ENCODE assay signal across 8 mouse cellular contexts in genomic region chr16:10664921-10665894, GRCm38 (mm10).
DNase-seq lines count a peak whose midpoint lies in the region; ATAC-seq and TF ChIP-seq lines count a peak whose summit lies in the region.

No protein-coding gene starts in this region.

- peak; percentile 57 to 97; a peak in 3 of 4 replicates for TF ChIP-seq CTCF in CH12.LX (conservative IDR thresholded peaks at IDR 0.05 in 1 of 2, IDR thresholded peaks at IDR 0.05 in 1 of 2; ENCODE audit: low read depth in 2 of 2, low read length in 2 of 2)
- TF ChIP-seq CTCF in hindbrain, postnatal 0 days (IDR thresholded peaks at IDR 0.05; ENCODE audit: low read depth), result peak; percentile 68
- 0 out of 2 replicates have a peak, but pooled peaks have one; percentile 35 for TF ChIP-seq CTCF in olfactory bulb, adult 2 months (IDR thresholded peaks at IDR 0.05; ENCODE audit: insufficient read depth, low read depth, low read length)

- TF ChIP-seq RAD21 in CH12.LX (IDR thresholded peaks at IDR 0.05; ENCODE audit: low read depth, low read length), result peak; percentile 99

- dilution Hi-C loops in CH12.LX (cut with MboI; ENCODE audit: extremely low pct_ligation_motif_present, extremely low pct_unique_long_range_greater_than_20kb, low sequenced_read_pairs), result no loop called here

- no peak overlapping the region for H3K4me3 ChIP-seq in CH12.LX (replicated peaks in 1 of 3; ENCODE audit: low read depth in 2 of 3, low read length in 2 of 3, poor library complexity in 1 of 3)
- H3K4me3 ChIP-seq in embryonic facial prominence, embryonic 14.5 days (ENCODE audit: low read depth, low read length), result no peak overlapping the region
- no peak overlapping the region for H3K4me3 ChIP-seq in hindbrain, postnatal 0 days (ENCODE audit: low read length)
- H3K4me3 ChIP-seq in liver, embryonic 15.5 days (replicated peaks), result no peak overlapping the region
- H3K4me3 ChIP-seq in olfactory bulb, adult 2 months (ENCODE audit: insufficient read depth, low read depth, low read length), result no peak overlapping the region

- H3K4me2 ChIP-seq in CH12.LX (ENCODE audit: insufficient read depth, low read depth, poor library complexity, severe bottlenecking), result no peak overlapping the region
- H3K4me2 ChIP-seq in embryonic facial prominence, embryonic 14.5 days (ENCODE audit: low read depth, low read length), result no peak overlapping the region
- no peak overlapping the region for H3K4me2 ChIP-seq in hindbrain, postnatal 0 days (ENCODE audit: low read depth, low read length)
- H3K4me2 ChIP-seq in liver, embryonic 15.5 days, result no peak overlapping the region

- no peaks in the 10 kb centered on the region for H3K79me2 ChIP-seq in CH12.LX (replicated peaks; ENCODE audit: control insufficient read depth, extremely low read depth, insufficient read depth, poor library complexity, severe bottlenecking)

- H3K4me1 ChIP-seq in CH12.LX (ENCODE audit: control insufficient read depth in 1 of 2, insufficient read depth in 2 of 2), result peaks cover 33 to 72% of the 10 kb centered on the region in 2 experiments
- peaks cover 13% of the 10 kb centered on the region; the same call in 1 of the 2 replicates for H3K4me1 ChIP-seq in embryonic facial prominence, embryonic 14.5 days (ENCODE audit: control insufficient read depth, insufficient read depth, low read length)
- peaks cover 11% of the 10 kb centered on the region; the same call in 1 of the 2 replicates for H3K4me1 ChIP-seq in hindbrain, postnatal 0 days (ENCODE audit: insufficient read depth, low read length)
- H3K4me1 ChIP-seq in liver, embryonic 15.5 days (replicated peaks), result peaks cover 20% of the 10 kb centered on the region
- H3K4me1 ChIP-seq in olfactory bulb, adult 2 months (ENCODE audit: control insufficient read depth, insufficient read depth, low read length), result peaks cover 22% of the 10 kb centered on the region

- H3K9me3 ChIP-seq in CH12.LX (replicated peaks; ENCODE audit: low read length), result no peaks in the 10 kb centered on the region
- no peaks in the 10 kb centered on the region for H3K9me3 ChIP-seq in embryonic facial prominence, embryonic 14.5 days (ENCODE audit: control insufficient read depth, low read length)
- H3K9me3 ChIP-seq in hindbrain, postnatal 0 days (ENCODE audit: low read length), result no peaks in the 10 kb centered on the region
- H3K9me3 ChIP-seq in liver, embryonic 15.5 days (replicated peaks), result no peaks in the 10 kb centered on the region

- 41% methylated on average over 12 of the region's 12 CpGs for WGBS in embryonic facial prominence, embryonic 14.5 days
- WGBS in hindbrain, postnatal 0 days, result 62% methylated on average over 12 of the region's 12 CpGs
- WGBS in liver, embryonic 15.5 days (ENCODE audit: insufficient replicate concordance), result 27% methylated on average over 12 of the region's 12 CpGs
- WGBS in olfactory bulb, adult 2 months, result 59% methylated on average over 12 of the region's 12 CpGs

- peak; percentile 60; the same call in 1 of the 2 replicates for ATAC-seq in embryonic facial prominence, embryonic 14.5 days (ENCODE audit: low read depth)
- ATAC-seq in hindbrain, postnatal 0 days, result peak; percentile 61; the same call in 1 of the 2 replicates
- ATAC-seq in liver, embryonic 15.5 days (ENCODE audit: insufficient read depth), result peak; percentile 22; the same call in 1 of the 2 replicates

- DNase-seq in heart, adult 11 months, result peak; percentile 91
- DNase-seq in heart, postnatal 25 days (ENCODE audit: low spot score), result no peak
- peak; percentile 79 for DNase-seq in CH12.LX (ENCODE audit: extremely low read depth)
- peak; percentile 68 for DNase-seq in embryonic facial prominence, embryonic 14.5 days (ENCODE audit: low spot score)
- DNase-seq in hindbrain, postnatal 0 days (ENCODE audit: low spot score), result peak; percentile 54
- no peak for DNase-seq in urinary bladder, postnatal 10 days (ENCODE audit: low spot score)

- no peaks in the 10 kb centered on the region for H3K36me3 ChIP-seq in CH12.LX (replicated peaks in 1 of 2; ENCODE audit: control insufficient read depth in 1 of 2, insufficient read depth in 1 of 2, low read length in 1 of 2)
- H3K36me3 ChIP-seq in embryonic facial prominence, embryonic 14.5 days (ENCODE audit: control insufficient read depth, insufficient read depth, low read length), result no peaks in the 10 kb centered on the region
- H3K36me3 ChIP-seq in hindbrain, postnatal 0 days (ENCODE audit: insufficient read depth, low read length), result no peaks in the 10 kb centered on the region
- no peaks in the 10 kb centered on the region for H3K36me3 ChIP-seq in liver, embryonic 15.5 days (replicated peaks)

- TF ChIP-seq POLR2A in CH12.LX (IDR thresholded peaks at IDR 0.05; ENCODE audit: low read depth, low read length), result no peak
- no peak for TF ChIP-seq POLR2A in olfactory bulb, adult 2 months (IDR thresholded peaks at IDR 0.05; ENCODE audit: insufficient read depth, low read depth, low read length)

- TF ChIP-seq EP300 in CH12.LX (IDR thresholded peaks at IDR 0.05; ENCODE audit: low read length), result no peak

- no peak overlapping the region for H3K9ac ChIP-seq in CH12.LX (ENCODE audit: insufficient read depth, low read depth)
- H3K9ac ChIP-seq in embryonic facial prominence, embryonic 14.5 days (ENCODE audit: low read depth, low read length), result peak overlapping the region; percentile 9; the same call in 1 of the 2 replicates
- H3K9ac ChIP-seq in hindbrain, postnatal 0 days (replicated peaks; ENCODE audit: low read length), result no peak overlapping the region
- H3K9ac ChIP-seq in liver, embryonic 15.5 days, result no peak overlapping the region

- intact Hi-C loops in heart, postnatal 25 days (cut with DNase I), result loop anchor here (5.0 kb wide), 2 partner anchors 102 to 117 kb away; no protein-coding TSS in a partner anchor

- in situ Hi-C loops in CH12.LX (cut with MboI; ENCODE audit: low pct_ligation_motif_present, low pct_unique_long_range_greater_than_20kb, low sequenced_read_pairs), result loop anchor here (5.0 kb wide), 2 partner anchors 122 to 177 kb away; partner anchors contain the start of genes Socs1 and Tnp2

- no peaks in the 10 kb centered on the region for H3K27me3 ChIP-seq in CH12.LX (replicated peaks)
- no peaks in the 10 kb centered on the region for H3K27me3 ChIP-seq in embryonic facial prominence, embryonic 14.5 days (replicated peaks; ENCODE audit: control insufficient read depth, insufficient read depth, low read length)
- no peaks in the 10 kb centered on the region for H3K27me3 ChIP-seq in hindbrain, postnatal 0 days (ENCODE audit: insufficient read depth, low read length)
- no peaks in the 10 kb centered on the region for H3K27me3 ChIP-seq in liver, embryonic 15.5 days

- no peak overlapping the region for H3K27ac ChIP-seq in CH12.LX (ENCODE audit: insufficient read depth, low read depth)
- H3K27ac ChIP-seq in embryonic facial prominence, embryonic 14.5 days (replicated peaks; ENCODE audit: low read depth, low read length), result no peak overlapping the region; the same call in 1 of the 2 replicates
- peak overlapping the region; percentile 60; the same call in 1 of the 2 replicates for H3K27ac ChIP-seq in hindbrain, postnatal 0 days
- 0 out of 2 replicates have a peak overlapping the region, but pooled peaks have one; percentile 51 for H3K27ac ChIP-seq in liver, embryonic 15.5 days (replicated peaks)
- peak overlapping the region; percentile 28; the same call in 1 of the 2 replicates for H3K27ac ChIP-seq in olfactory bulb, adult 2 months (ENCODE audit: insufficient read depth, low read depth, low read length)

TF ChIP-seq in CH12.LX, 34 proteins besides CTCF, POLR2A, EP300 and RAD21:
- 0 out of 2 replicates have a peak, but pooled peaks have one; percentile 18 for TF ChIP-seq ELF1 (IDR thresholded peaks at IDR 0.05; ENCODE audit: low read depth, low read length)
- no peak for TF ChIP-seq UBTF (IDR thresholded peaks at IDR 0.05; ENCODE audit: low read depth, low read length)
- TF ChIP-seq MAX (IDR thresholded peaks at IDR 0.05; ENCODE audit: low read length), result peak; percentile 17; the same call in 1 of the 2 replicates
- peak; percentile 99 for TF ChIP-seq SMC3 (IDR thresholded peaks at IDR 0.05; ENCODE audit: low read depth, low read length)
- TF ChIP-seq SIN3A (IDR thresholded peaks at IDR 0.05; ENCODE audit: low read length), result no peak
- peak; percentile 92 for TF ChIP-seq ZC3H11A (IDR thresholded peaks at IDR 0.05; ENCODE audit: low read depth, low read length)
- TF ChIP-seq NELFE (IDR thresholded peaks at IDR 0.05; ENCODE audit: low read depth, low read length), result no peak
- TF ChIP-seq NRF1 (IDR thresholded peaks at IDR 0.05; ENCODE audit: low read depth, low read length), result peak; percentile 40; the same call in 1 of the 2 replicates

Comparison
In these comparisons a context has a peak if more than half of its experiments do, and no peak if none do; other contexts are left out.
1. DNase-seq: peak in heart, adult 11 months (single experiment), CH12.LX (single experiment), embryonic facial prominence, embryonic 14.5 days (single experiment) and hindbrain, postnatal 0 days (single experiment); none in heart, postnatal 25 days (single experiment) and urinary bladder, postnatal 10 days (single experiment).
2. H3K27ac ChIP-seq: peak in hindbrain, postnatal 0 days (single experiment), liver, embryonic 15.5 days (single experiment) and olfactory bulb, adult 2 months (single experiment); none in CH12.LX (single experiment) and embryonic facial prominence, embryonic 14.5 days (single experiment).
3. Peak in every context shown above with its lines, with median percentiles within 50 percentile points of each other: CTCF ChIP-seq and ATAC-seq.